14 mouse cellular contexts compared by ENCODE assay signal in the genomic region with DNA sequence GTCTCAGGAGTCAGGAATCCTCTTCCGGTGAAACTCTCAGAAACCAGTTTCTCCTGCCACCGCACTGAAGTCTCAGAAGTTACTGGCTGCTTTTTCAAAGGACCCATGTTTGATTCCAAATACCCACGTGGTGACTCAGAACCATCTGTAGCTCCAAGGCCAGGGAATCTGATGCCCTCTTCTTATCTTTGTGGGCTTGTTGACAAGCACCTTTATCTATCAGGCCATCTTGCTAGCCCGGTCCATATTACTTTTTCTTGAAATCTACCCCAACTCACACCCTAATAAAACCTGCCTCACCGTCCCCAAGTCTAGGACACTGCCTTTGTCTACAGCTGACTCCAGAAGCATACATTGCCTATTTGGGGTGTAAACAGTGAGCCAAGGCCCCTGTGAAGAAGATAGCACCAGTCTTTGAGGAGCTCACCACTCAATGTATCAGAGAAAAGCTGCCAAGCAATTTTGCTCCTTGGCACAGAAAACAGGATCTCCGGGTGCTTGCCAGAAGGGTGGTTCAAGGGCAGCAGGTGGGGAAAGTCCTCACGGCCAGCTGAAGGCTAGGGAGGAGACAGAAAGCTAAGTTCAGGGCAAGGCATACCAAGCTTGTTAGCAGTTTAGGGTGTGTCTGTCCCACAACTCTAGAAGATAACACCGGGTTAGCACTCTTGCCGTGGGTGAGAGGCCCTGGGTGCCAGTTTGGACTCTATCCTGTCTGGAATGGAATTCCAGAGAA. TPM values are rescaled to one million over a fixed set of nuclear protein-coding genes. Genes with fewer than 3 reads are reported as not detected.
DNase-seq lines count a peak whose midpoint lies in the region; ATAC-seq lines count a peak whose summit lies in the region.
"Had no signal": no experiment of that assay in that cellular context is flagged by ENCODE, and none has a peak within 500 bp of the region (broad histone marks: within the 10 kb centered on the region; RNA-seq: fewer than 3 reads in every experiment).

No protein-coding gene starts in this region.

- H3K27me3 ChIP-seq in lung, embryonic 16.5 days (ENCODE audit: control insufficient read depth, insufficient read depth, low read depth, low read length): peaks cover 34% of the 10 kb centered on the region
- peaks cover 29% of the 10 kb centered on the region for H3K27me3 ChIP-seq in intestine, embryonic 16.5 days (replicated peaks; ENCODE audit: control insufficient read depth, insufficient read depth, low read length)

- no peaks in the 10 kb centered on the region for H3K9me3 ChIP-seq in lung, embryonic 16.5 days (ENCODE audit: control insufficient read depth, low read length)
- no peaks in the 10 kb centered on the region for H3K9me3 ChIP-seq in intestine, embryonic 16.5 days (ENCODE audit: control insufficient read depth, low read length)
- H3K9me3 ChIP-seq: hindbrain, embryonic 13.5 days had no signal

- H3K9ac ChIP-seq in lung, embryonic 16.5 days (ENCODE audit: low read length): no peak overlapping the region
- H3K9ac ChIP-seq in intestine, embryonic 16.5 days (ENCODE audit: low read depth, low read length): no peak overlapping the region
- H3K9ac ChIP-seq: hindbrain, embryonic 13.5 days had no signal

- ATAC-seq in lung, embryonic 16.5 days (ENCODE audit: low read depth): 0 out of 2 replicates have a peak, but pooled peaks have one; percentile 36
- peak; percentile 72 for ATAC-seq in intestine, embryonic 16.5 days

- 45% methylated on average over 9 of the region's 9 CpGs for WGBS in lung, embryonic 16.5 days
- WGBS in intestine, embryonic 16.5 days: 59% methylated on average over 9 of the region's 9 CpGs

- H3K4me3 ChIP-seq in lung, embryonic 16.5 days (ENCODE audit: low read length): no peak overlapping the region
- no peak overlapping the region for H3K4me3 ChIP-seq in intestine, embryonic 16.5 days (ENCODE audit: low read length)
- H3K4me3 ChIP-seq: hindbrain, embryonic 13.5 days; megakaryocyte, embryonic 14.5 days had no signal

- peaks cover 16% of the 10 kb centered on the region for H3K4me1 ChIP-seq in lung, embryonic 16.5 days (replicated peaks; ENCODE audit: control insufficient read depth, insufficient read depth, low read length)
- peaks cover 16% of the 10 kb centered on the region; the same call in 1 of the 2 replicates for H3K4me1 ChIP-seq in intestine, embryonic 16.5 days (ENCODE audit: control insufficient read depth, insufficient read depth, low read length)

- intact Hi-C loops in heart, postnatal 25 days (cut with DNase I): no loop called here

- H3K4me2 ChIP-seq in lung, embryonic 16.5 days (ENCODE audit: low read depth, low read length): no peak overlapping the region
- no peak overlapping the region for H3K4me2 ChIP-seq in intestine, embryonic 16.5 days (ENCODE audit: low read depth, low read length)
- H3K4me2 ChIP-seq: hindbrain, embryonic 13.5 days had no signal

- no peak overlapping the region for H3K27ac ChIP-seq in lung, embryonic 16.5 days (ENCODE audit: low read length)
- peak overlapping the region; percentile 27; the same call in 1 of the 2 replicates for H3K27ac ChIP-seq in intestine, embryonic 16.5 days (ENCODE audit: low read length)
- H3K27ac ChIP-seq: hindbrain, embryonic 13.5 days had no signal

- DNase-seq in lung, postnatal 4 days: no peak
- peak; percentile 66 to 69 for DNase-seq in cerebellum, adult 18-20 months
- DNase-seq in spleen, postnatal 36 days (ENCODE audit: low spot score in 2 of 2): peak; percentile 30 to 60
- DNase-seq in thymus, adult 18-20 months: no peak
- DNase-seq in thymus, postnatal 25 days: no peak
- DNase-seq in heart, postnatal 25 days (ENCODE audit: low spot score): no peak
- DNase-seq: layer of hippocampus, adult 9-11 months had no signal

- no peaks in the 10 kb centered on the region for H3K36me3 ChIP-seq in lung, embryonic 16.5 days (ENCODE audit: control insufficient read depth, insufficient read depth, low read length)
- H3K36me3 ChIP-seq in intestine, embryonic 16.5 days (ENCODE audit: control insufficient read depth, insufficient read depth, low read length): no peaks in the 10 kb centered on the region
- H3K36me3 ChIP-seq: hindbrain, embryonic 13.5 days had no signal

RNA-seq across cellular contexts. Expression of gene Sowaha, which starts 3.3 kb away (rescaled TPM):
- polyA plus RNA-seq in lung, embryonic 16.5 days (2015; fragmentation: Nextera tagmentation; extraction: Ambion mirVana): 0.13 and 0.25 TPM in 2 replicates
- polyA plus RNA-seq in intestine, embryonic 16.5 days (2015; fragmentation: Nextera tagmentation; extraction: Ambion mirVana): 0.31 and 0.32 TPM in 2 replicates
- under 1 TPM; 0.08 to 0.17 TPM for total RNA-seq in heart, postnatal 25 days (2021)

RNA-seq across cellular contexts. Expression of gene Gm9945, which starts 3.4 kb away (rescaled TPM):
- polyA plus RNA-seq in lung, embryonic 16.5 days (2015; fragmentation: Nextera tagmentation; extraction: Ambion mirVana): not detected in 2 replicates
- polyA plus RNA-seq in intestine, embryonic 16.5 days (2015; fragmentation: Nextera tagmentation; extraction: Ambion mirVana): not detected in 2 replicates
- not detected for total RNA-seq in heart, postnatal 25 days (2021)
- polyA plus RNA-seq: forebrain, embryonic 11.5 days; gonadal fat pad, adult 2 months; hindbrain, embryonic 13.5 days had no signal

RNA-seq across cellular contexts. Expression of gene Gm9837, which starts 13.0 kb away (rescaled TPM):
- not detected in 2 replicates for polyA plus RNA-seq in lung, embryonic 16.5 days (2015; fragmentation: Nextera tagmentation; extraction: Ambion mirVana)
- polyA plus RNA-seq in intestine, embryonic 16.5 days (2015; fragmentation: Nextera tagmentation; extraction: Ambion mirVana): not detected in 2 replicates
- not detected for total RNA-seq in heart, postnatal 25 days (2021)
- polyA plus RNA-seq: forebrain, embryonic 11.5 days; gonadal fat pad, adult 2 months; hindbrain, embryonic 13.5 days; urinary bladder, adult 2 months had no signal

RNA-seq across cellular contexts. Expression of gene Shroom1, which starts 26.3 kb away (rescaled TPM):
- 1.9 and 2.8 TPM in 2 replicates for polyA plus RNA-seq in lung, embryonic 16.5 days (2015; fragmentation: Nextera tagmentation; extraction: Ambion mirVana)
- 1.3 and 1.4 TPM in 2 replicates for polyA plus RNA-seq in intestine, embryonic 16.5 days (2015; fragmentation: Nextera tagmentation; extraction: Ambion mirVana)
- under 1 TPM; 0.49 to 0.59 TPM for total RNA-seq in heart, postnatal 25 days (2021)

RNA-seq across cellular contexts. Expression of gene Gm10447, which starts 26.4 kb away (rescaled TPM):
- 0.06 TPM in 1 of 2 replicates, not detected in the other for polyA plus RNA-seq in lung, embryonic 16.5 days (2015; fragmentation: Nextera tagmentation; extraction: Ambion mirVana)
- polyA plus RNA-seq in intestine, embryonic 16.5 days (2015; fragmentation: Nextera tagmentation; extraction: Ambion mirVana): 0.06 and 0.07 TPM in 2 replicates
- total RNA-seq in heart, postnatal 25 days (2021): not detected
- polyA plus RNA-seq: forebrain, embryonic 11.5 days had no signal

Comparison
In these comparisons a context has a peak if more than half of its experiments do, and no peak if none do; other contexts are left out.
1. DNase-seq: peak in cerebellum, adult 18-20 months (2 of 2) and spleen, postnatal 36 days (2 of 2); none in lung, postnatal 4 days (0 of 2), thymus, adult 18-20 months (0 of 2), thymus, postnatal 25 days (single experiment) and heart, postnatal 25 days (single experiment).